Mouse (Mus musculus): ENCODE measurements around the gene Dnttip1. TPM values are rescaled to one million over a fixed set of nuclear protein-coding genes. Genes with fewer than 3 reads are reported as not detected.

Dnttip1 gene
- total and polyA plus RNA-seq, 3 experiments, result 20.6 to 59.9 TPM; not detected in 1

- Histone ChIP-seq H3K9me3 (replicated peaks; ENCODE audit: insufficient read depth, low read length) (no peaks in the 10 kb centered on the region), H3K4me3 (ENCODE audit: control insufficient read depth in 1 of 2, insufficient read depth in 1 of 2, low read depth in 2 of 2, low read length in 2 of 2) (peak overlapping the region; percentile 69 to 90), H3K79me2 (ENCODE audit: control insufficient read depth, insufficient read depth, low read length, poor library complexity) (peaks cover 30% of the 10 kb centered on the region), H3K9ac (ENCODE audit: control insufficient read depth, low read depth, low read length, poor library complexity, severe bottlenecking) (peak overlapping the region; percentile 90), H3K36me3 (ENCODE audit: control insufficient read depth in 1 of 2, insufficient read depth in 2 of 2, low read length in 2 of 2) (peaks cover 0 to 18% of the 10 kb centered on the region in 2 experiments; a peak in 3 of 4 replicates), H3K4me1 (ENCODE audit: control insufficient read depth in 1 of 2, insufficient read depth in 2 of 2, low read length in 2 of 2) (peaks cover 7 to 17% of the 10 kb centered on the region in 2 experiments; a peak in 3 of 4 replicates), H3K27me3 (ENCODE audit: control insufficient read depth in 1 of 2, insufficient read depth in 2 of 2, low read length in 2 of 2) (no peaks in the 10 kb centered on the region), H3K27ac (ENCODE audit: control insufficient read depth, low read depth, low read length) (peak overlapping the region; percentile 97)
- no peak for DNase-seq (ENCODE audit: low read depth, low spot score)
- peak; percentile 65; the same call in 1 of the 2 replicates for TF ChIP-seq MAX (IDR thresholded peaks at IDR 0.05; ENCODE audit: low read length)
- peak; percentile 69 for TF ChIP-seq ZKSCAN1 (IDR thresholded peaks at IDR 0.05; ENCODE audit: low read depth, low read length)
- peak; percentile 56 for TF ChIP-seq MXI1 (IDR thresholded peaks at IDR 0.05; ENCODE audit: low read depth, low read length)
- peak in 1 of 2 experiments; percentile 43; a peak in 1 of 4 replicates for TF ChIP-seq POLR2A (IDR thresholded peaks at IDR 0.05; ENCODE audit: control insufficient read depth in 1 of 2, insufficient read depth in 1 of 2, low read depth in 1 of 2, low read length in 2 of 2, poor library complexity in 1 of 2)
- TF ChIP-seq CHD2 (IDR thresholded peaks at IDR 0.05; ENCODE audit: low read length), result no peak
- TF ChIP-seq MYC (IDR thresholded peaks at IDR 0.05; ENCODE audit: low read depth, low read length), result peak; percentile 73
- no peak for TF ChIP-seq BHLHE40 (IDR thresholded peaks at IDR 0.05; ENCODE audit: borderline replicate concordance, low read depth, low read length)
- TF ChIP-seq JUND (IDR thresholded peaks at IDR 0.05; ENCODE audit: low read depth, low read length), result no peak
- peak; percentile 92 for TF ChIP-seq MAZ (IDR thresholded peaks at IDR 0.05; ENCODE audit: low read depth, low read length)
- TF ChIP-seq ZMIZ1 (IDR thresholded peaks at IDR 0.05; ENCODE audit: low read depth, low read length), result no peak; the same call in 1 of the 2 replicates
Observed at GRCm38 (mm10) chr2:164805332-164805718, 59.5 kb downstream of the Dnttip1 start.

GRCm38 (mm10) chr2:164806614-164807013, 60.8 kb downstream of the Dnttip1 start:
- TF ChIP-seq RAD21 (IDR thresholded peaks at IDR 0.05; ENCODE audit: low read depth, low read length), result no peak
- no peak for TF ChIP-seq ZKSCAN1 (IDR thresholded peaks at IDR 0.05; ENCODE audit: low read depth, low read length)
- TF ChIP-seq BHLHE40 (IDR thresholded peaks at IDR 0.05; ENCODE audit: borderline replicate concordance, low read depth, low read length), result no peak
- TF ChIP-seq MAX (IDR thresholded peaks at IDR 0.05; ENCODE audit: low read length), result no peak
- TF ChIP-seq HCFC1 (IDR thresholded peaks at IDR 0.05; ENCODE audit: low read depth, low read length), result no peak
- no peak for TF ChIP-seq POLR2AphosphoS5 (IDR thresholded peaks at IDR 0.05; ENCODE audit: borderline replicate concordance, low read depth, low read length)
- TF ChIP-seq MAZ (IDR thresholded peaks at IDR 0.05; ENCODE audit: low read depth, low read length), result no peak
- TF ChIP-seq POLR2AphosphoS2 (IDR thresholded peaks at IDR 0.05; ENCODE audit: low read length), result no peak
- no peak for TF ChIP-seq RCOR1 (IDR thresholded peaks at IDR 0.05; ENCODE audit: low read depth, low read length)
- no peak for TF ChIP-seq TBP (IDR thresholded peaks at IDR 0.05; ENCODE audit: low read depth, low read length)
- no peak for TF ChIP-seq GABPA (IDR thresholded peaks at IDR 0.05; ENCODE audit: low read depth, low read length)
- TF ChIP-seq CTCF (IDR thresholded peaks at IDR 0.05 in 2 of 3, conservative IDR thresholded peaks at IDR 0.05 in 1 of 3; ENCODE audit: control insufficient read depth in 1 of 3, insufficient read depth in 1 of 3, low read depth in 2 of 3, low read length in 3 of 3, poor library complexity in 1 of 3, severe bottlenecking in 1 of 3), result no peak
- TF ChIP-seq EP300 (IDR thresholded peaks at IDR 0.05; ENCODE audit: low read depth in 1 of 2, low read length in 2 of 2), result no peak
- Histone ChIP-seq H3K27me3 (ENCODE audit: control insufficient read depth in 1 of 2, insufficient read depth in 2 of 2, low read length in 2 of 2) (no peaks in the 10 kb centered on the region), H3K36me3 (ENCODE audit: control insufficient read depth in 1 of 2, insufficient read depth in 2 of 2, low read length in 2 of 2) (peaks cover 0 to 18% of the 10 kb centered on the region in 2 experiments; a peak in 2 of 4 replicates), H3K9ac (ENCODE audit: control insufficient read depth, low read depth, low read length, poor library complexity, severe bottlenecking) (no peak overlapping the region), H3K79me2 (ENCODE audit: control insufficient read depth, insufficient read depth, low read length, poor library complexity) (peaks cover 30% of the 10 kb centered on the region), H3K4me1 (ENCODE audit: control insufficient read depth in 1 of 2, insufficient read depth in 2 of 2, low read length in 2 of 2) (peaks cover 7 to 17% of the 10 kb centered on the region in 2 experiments; a peak in 3 of 4 replicates), H3K4me3 (ENCODE audit: control insufficient read depth in 1 of 2, insufficient read depth in 1 of 2, low read depth in 2 of 2, low read length in 2 of 2) (no peak overlapping the region), H3K27ac (ENCODE audit: control insufficient read depth, low read depth, low read length) (no peak overlapping the region), H3K9me3 (replicated peaks; ENCODE audit: insufficient read depth, low read length) (no peaks in the 10 kb centered on the region)
- DNase-seq (ENCODE audit: low read depth, low spot score), result no peak

Measured in MEL (cell line).